Mouse (Mus musculus) T-helper 2 cell (primary cell): ENCODE results near the gene B3galt1.

Experiments used
- in situ Hi-C: fragments of 300-600 bp; cut with MboI, MseI; formaldehyde crosslinking; loops from one replicate; pipeline ENCODE4 v1.15.1; 2025; ENCODE audit warnings: high pct_unique_total_duplicates

The B3galt1 gene

DNA sequence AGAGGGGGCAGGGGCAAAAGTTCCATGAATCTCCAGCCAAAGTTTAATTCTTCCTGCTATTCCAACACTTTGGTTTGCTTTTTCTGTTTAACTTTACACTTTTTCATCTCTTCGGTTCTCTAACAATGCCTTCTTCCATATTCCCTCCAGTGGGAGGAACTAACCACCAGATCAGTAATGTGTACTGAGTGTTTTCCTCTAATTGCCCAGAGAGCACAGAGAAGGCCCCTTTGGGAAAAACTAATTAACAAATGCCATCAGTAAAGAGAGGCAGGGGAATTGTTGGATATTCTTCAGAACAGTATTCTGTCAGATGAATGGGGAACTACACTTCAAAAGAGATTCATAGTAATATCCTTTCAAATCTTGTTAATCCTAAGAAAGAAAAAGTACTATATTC lies 338.1 kb downstream of the B3galt1 start:
- in situ Hi-C loops = no loop called here

DNA sequence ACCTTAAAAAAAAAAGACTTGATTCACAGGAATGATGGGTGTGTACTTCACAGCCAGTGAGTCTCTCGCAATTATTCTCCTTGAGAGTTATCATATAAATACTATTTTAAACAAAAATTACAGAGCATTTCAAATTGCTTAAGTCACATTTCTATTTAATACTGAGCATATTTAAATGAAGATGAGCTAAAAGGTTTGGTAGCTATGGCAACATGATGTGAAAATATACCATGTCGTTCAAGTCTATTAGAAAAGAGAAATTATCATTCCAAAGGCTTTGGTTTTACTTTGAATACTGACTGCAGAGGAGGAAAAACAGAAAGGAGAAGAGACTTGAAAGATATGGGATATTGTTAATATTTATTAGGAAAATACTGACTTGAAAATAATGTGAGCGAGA lies 366.3 kb downstream of the B3galt1 start:
- in situ Hi-C loops = no loop called here

DNA sequence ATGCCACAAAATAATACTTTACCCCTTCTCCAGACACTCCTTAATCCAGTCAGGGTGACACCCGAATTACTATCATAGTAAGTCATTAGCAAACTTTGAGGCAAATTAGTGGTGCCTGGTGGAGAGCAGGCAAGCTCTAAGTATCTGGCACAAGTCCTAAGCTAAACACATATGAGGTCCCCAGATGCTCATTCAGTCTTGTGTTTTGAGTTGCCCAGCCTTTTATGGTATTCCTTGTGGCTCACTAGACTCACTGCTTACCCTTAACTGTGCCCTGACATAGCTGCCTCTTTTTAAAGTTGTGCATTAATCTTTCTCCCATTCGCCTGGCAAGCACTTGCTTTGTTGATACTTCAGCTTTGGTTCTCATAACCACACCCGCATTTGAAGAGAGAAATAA lies 382.7 kb downstream of the B3galt1 start:
- in situ Hi-C loops = no loop called here

DNA sequence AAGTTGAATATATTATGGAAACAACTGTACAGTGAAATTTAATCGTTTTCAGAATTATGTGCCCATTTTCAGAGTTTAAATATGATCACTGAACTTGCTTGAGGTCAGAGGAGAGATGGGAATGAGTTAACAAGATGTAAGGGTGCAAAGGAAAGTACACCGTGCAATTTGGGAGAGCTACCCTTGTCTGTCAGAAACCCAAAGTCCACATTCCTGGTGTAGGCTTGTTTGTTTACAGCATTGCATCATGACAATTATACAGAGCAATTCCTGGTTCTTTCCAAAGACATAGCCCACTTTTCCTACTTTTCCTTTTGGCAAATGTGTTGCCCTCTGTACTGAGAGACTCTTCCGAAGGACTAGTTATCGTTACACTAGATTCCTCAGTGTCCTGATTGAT lies 390.5 kb downstream of the B3galt1 start:
- in situ Hi-C loops = no loop called here

DNA sequence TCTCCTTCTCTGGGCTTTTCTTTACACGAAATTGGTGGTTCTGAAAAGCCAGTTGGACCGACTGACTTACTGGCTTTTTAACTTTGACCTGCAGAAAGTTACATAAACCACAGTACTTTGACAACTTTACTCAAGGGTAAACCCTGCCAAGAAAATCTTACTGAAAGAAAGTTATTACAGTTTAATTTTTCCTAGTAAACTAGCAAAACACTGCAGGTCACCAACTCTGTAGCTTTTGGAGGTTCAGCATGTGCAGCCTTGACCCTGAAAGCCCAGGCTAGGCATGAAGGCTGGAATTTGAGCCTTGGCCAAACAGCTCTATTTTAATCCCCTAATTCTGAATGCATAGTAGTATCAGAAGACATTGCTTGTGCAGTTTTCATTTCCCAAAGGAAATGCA lies 391.9 kb downstream of the B3galt1 start:
- in situ Hi-C loops = no loop called here

GRCm38 (mm10) chr2:67960711-67961110 lies 395.0 kb downstream of the B3galt1 start:
- in situ Hi-C loops = no loop called here

- in situ Hi-C loops = no loop called here
Observed at GRCm38 (mm10) chr2:67968812-67969211, 403.1 kb downstream of the B3galt1 start.

DNA sequence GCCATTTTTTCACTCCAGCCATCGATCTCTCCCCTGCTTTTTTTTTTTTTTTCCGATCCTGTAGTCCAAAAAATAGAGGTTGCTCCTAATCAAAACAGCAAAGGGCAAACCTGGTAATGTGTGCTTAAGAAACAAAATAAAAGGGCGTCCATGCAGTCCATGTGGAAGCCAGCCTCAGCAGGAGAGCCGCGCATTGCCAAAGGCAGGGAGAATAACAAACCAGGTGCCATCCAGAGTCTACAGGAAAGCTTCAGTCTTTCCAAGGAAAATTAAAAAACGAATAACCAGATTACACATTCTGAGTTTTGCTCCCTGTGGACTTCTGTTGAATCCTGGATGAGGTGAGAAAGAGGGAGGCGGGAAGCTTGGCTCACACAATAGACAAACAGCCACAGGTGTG lies 405.4 kb downstream of the B3galt1 start:
- in situ Hi-C loops = no loop called here

GRCm38 (mm10) chr2:67971576-67971975 lies 405.9 kb downstream of the B3galt1 start:
- in situ Hi-C loops = no loop called here

DNA sequence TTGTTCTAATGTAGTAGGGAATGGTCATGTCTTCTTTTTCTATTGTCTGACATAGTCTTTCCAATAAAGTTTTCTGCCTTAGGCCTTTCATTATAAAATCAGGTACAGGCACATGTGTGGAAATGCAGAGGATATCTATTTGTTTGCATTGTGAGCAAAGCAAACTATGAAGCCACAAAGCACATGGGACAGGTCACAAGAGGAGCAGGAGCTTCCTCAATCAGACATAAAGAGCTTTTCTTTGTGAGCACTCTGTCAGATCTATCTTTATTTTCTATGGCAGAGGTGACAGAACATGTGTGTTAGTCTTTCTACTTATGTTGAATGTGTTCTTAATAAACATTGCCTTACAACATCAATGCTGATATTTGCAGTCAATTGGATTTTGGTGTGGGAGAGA lies 410.1 kb downstream of the B3galt1 start:
- in situ Hi-C loops = loop anchor here (5.0 kb wide), 1 partner anchor 62 kb away; no protein-coding TSS in a partner anchor

- in situ Hi-C loops = loop anchor here (5.0 kb wide), 1 partner anchor 61 kb away; no protein-coding TSS in a partner anchor
Observed at GRCm38 (mm10) chr2:67976488-67976887, 410.8 kb downstream of the B3galt1 start.

DNA sequence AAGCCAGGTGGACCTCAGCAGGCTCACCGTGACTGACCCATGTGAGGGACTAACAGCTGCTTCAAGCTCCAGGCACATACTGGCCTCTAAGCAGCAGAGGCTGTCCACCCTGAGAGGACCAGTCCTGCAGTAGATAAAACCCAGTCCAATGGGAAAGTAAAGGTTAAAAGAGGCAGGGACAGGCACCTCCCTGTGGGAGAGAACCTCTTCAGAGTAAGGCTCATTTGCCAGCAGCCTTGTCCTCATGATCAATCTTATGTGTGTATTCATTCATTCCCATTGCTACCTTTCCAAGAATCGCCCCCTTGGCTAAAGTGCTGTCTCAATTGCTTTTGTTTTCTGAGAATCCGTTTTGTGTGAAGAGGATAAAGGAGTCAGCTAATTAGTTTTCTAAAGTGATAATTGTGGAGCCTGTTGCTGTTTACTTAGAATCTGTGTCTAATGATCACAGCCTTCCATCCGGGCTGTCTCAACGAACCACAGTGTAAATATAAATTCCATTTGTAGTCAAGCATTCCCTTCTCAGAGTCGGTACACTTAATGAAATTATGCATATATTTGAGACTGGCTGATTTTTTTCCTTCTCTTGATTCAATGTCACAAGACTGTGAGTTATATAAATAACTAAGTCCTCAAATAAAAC lies 412.1 kb downstream of the B3galt1 start:
- in situ Hi-C loops = loop anchor here (5.0 kb wide), 1 partner anchor 60 kb away; no protein-coding TSS in a partner anchor

DNA sequence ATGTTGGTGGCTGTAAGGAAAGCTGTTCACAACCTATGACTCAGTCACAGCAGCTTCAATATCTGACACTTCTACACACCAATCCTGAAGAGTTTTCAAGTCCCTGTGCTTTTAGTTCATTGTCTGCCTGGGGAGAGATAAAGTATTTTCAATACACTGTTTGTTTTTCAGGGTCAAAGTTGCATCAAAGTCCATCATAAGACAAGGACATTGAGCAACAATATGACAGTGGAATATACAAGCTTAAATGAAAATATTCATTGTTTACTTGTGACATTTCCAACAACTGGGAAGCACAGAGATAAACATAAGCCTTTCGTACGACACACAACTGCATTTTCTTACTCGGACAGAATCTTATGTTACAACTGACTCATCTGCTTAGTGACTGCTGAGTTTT lies 417.9 kb downstream of the B3galt1 start:
- in situ Hi-C loops = no loop called here

DNA sequence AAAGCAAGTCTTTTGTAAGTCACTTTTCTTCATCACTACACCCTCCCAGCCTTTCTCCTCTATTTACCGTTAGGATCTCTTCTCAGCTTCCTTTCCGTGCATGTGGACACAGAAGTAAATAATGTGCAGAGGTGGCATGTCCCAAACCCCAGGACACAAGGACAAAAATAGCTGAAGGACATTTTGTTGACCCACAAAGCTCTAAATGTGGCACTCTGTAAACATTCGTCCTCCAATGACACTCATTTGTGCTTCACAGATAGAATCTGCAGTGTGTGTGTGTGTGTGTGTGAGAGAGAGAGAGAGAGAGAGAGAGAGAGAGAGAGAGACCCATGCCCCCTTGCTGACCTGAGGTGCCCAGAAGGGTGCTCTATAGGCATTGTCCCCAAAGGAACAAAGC lies 419.5 kb downstream of the B3galt1 start:
- in situ Hi-C loops = no loop called here

DNA sequence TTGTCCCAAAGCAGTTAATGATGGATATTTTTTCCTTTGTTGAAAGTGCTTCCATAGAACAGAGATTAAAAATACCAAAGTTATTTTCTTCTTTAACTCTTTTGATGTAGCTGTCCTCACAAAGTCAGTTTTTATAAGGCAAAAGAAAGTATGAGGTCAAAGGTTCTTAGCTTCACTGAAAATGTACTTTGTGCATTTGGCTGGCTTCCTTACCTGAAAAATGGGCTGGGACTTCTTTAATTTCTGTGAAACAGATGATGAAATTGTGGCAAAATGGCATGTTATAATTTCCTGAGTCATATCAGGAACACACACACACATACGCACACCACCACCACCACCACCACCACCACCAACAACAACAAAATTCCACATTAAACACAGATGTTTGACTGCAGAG lies 427.8 kb downstream of the B3galt1 start:
- in situ Hi-C loops = no loop called here

DNA sequence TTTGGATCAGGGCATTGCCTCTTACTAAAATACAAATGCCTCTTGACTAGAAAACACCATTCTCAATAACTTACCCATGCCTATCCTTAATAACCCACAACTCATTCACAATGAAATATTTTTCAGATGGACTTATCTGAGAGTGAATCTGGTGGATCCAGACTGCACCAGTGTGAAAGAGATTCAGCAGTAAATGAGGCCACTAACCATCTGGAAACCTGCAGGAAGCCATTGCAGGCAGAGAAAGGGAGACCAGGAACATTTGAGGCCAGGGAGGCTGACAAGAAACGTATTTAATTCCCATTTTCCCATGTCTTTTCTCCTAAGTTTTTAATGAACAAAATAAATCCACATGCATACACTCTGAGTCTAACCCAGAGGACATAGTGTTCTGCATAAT lies 437.4 kb downstream of the B3galt1 start:
- in situ Hi-C loops = no loop called here

DNA sequence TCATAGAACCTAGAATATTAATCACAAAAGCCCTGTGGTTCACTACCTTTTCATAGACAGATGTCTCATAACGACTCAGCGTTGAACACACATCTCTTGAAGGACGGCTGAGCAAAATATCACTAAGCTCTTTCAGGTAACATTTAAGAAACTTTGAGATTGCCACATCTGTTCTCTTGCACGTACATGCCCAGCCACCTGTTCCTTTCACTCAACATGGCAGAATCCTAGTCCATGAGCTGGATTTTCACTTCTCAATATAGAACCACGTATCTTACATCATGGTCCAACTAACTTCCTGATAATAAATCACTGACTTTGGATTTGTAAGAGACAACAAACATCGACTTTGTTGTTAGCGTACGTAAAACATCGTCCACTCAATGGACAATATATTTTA lies 439.5 kb downstream of the B3galt1 start:
- in situ Hi-C loops = no loop called here

DNA sequence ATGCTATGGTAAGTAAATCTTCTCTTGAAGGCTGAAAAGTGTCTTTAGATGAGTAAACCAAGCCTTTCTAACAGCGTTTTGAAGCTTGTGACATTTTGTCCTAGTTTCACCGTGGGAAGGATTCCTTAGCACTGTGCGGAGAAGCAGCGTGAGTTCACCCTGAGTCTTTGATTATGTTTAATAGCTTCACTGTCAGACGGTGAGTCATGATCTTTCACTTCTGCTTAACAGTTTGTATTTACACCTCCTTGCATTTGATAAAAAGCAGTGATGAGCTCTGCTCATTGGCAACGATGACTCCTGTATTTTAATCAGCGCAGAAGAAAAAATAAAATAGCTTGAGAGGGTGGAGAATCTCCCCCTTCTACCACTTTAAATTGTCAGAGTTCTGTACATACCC lies 440.0 kb downstream of the B3galt1 start:
- in situ Hi-C loops = no loop called here

DNA sequence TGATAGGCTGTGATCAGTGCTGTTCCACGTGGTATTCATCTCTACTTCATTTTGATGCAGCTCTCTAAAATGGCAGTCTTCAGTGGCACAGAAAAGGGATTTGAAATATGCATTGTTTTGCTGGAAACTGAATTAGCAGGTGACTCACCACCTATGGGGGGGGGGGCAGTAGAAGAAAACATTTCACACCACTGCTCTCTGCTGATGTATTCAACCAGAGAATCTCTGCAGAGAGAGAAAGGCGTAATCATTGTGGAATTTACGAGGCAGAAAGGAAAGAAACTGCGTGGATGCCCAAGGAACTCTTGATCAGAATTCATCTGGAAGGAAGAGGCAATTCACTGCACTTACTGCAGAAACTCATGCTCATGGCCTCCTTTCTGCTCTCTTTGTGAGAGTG lies 445.7 kb downstream of the B3galt1 start:
- in situ Hi-C loops = no loop called here

GRCm38 (mm10) chr2:68020251-68020680 lies 454.6 kb downstream of the B3galt1 start:
- in situ Hi-C loops = no loop called here

DNA sequence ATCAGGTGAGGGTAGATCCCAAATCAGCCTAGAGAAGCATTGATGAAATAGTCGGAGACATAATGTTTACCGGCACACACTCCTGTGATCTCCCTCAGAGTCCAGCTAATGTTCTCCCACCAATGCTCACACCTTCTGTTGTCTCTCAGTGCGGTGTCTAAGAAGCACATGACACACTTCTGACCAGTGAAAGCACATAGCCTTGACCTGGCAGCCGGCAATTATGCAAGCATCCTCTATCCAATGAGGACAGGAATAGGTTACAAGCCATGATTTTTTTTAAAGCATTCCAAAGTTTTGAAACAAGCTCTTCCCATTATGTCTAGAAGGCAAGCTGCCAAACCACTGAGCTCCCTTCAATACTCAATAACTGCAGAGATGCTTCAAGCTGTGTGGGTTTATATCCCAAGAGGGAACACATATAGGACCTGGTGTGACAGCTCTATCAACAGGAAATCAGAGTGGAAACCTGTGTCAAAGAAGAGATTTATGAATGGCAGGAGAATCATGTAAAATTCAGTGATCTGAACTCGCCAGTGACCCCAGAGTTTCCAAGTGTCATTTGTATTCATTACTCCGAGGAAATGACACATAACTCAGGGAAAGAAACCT lies 456.0 kb downstream of the B3galt1 start:
- in situ Hi-C loops = no loop called here

- in situ Hi-C loops = no loop called here
Observed at GRCm38 (mm10) chr2:68028811-68029210, 463.1 kb downstream of the B3galt1 start.

DNA sequence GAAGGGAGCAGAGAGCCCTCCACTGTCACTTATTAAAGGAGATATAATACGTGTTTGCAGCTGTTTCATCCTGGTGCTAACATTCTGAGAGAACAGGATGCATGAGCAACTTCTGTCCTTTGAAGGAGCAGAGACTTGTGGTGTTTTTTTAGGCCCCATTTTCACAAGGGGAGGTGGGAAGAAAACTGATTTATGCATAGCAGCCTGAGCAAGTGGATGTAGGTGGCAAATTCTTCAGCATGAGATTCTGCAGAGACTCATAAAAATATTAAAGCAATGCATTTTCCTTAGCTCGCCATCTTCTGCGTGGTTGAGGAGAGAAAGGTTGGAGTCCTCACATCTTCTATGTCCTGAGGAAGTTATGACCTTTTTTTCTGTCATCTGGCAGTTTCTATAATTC lies 469.0 kb downstream of the B3galt1 start:
- in situ Hi-C loops = loop anchor here (5.0 kb wide), 1 partner anchor 57 kb away; no protein-coding TSS in a partner anchor
